Mouse (Mus musculus) thymus, adult 2 months (tissue): ENCODE results near the gene Megf11. TPM values are rescaled to one million over a fixed set of nuclear protein-coding genes. Genes with fewer than 3 reads are reported as not detected.

ENCODE experiments used
- DNase-seq: peaks from one replicate; pipeline ENCODE4 v3.0.0; 2021
- H3K27ac ChIP-seq: fragments of 200-500 bp; 2 replicates; pipeline ENCODE4 v1.5.1; 2012; ENCODE audit warnings: low read length, control low read depth; ENCODE audit not compliant: control insufficient read depth, insufficient read depth
- H3K27me3 ChIP-seq: fragments of 200-500 bp; 2 replicates; pipeline ENCODE4 v1.6.1; 2012; ENCODE audit warnings: mild to moderate bottlenecking, low read length, moderate library complexity, mixed read lengths; ENCODE audit not compliant: control insufficient read depth, insufficient read depth
- H3K36me3 ChIP-seq: fragments of 200-500 bp; 2 replicates; pipeline ENCODE4 v1.6.1; 2012; ENCODE audit warnings: mild to moderate bottlenecking, low read length, moderate library complexity; ENCODE audit not compliant: control insufficient read depth, insufficient read depth
- H3K4me1 ChIP-seq: fragments of 200-500 bp; replicated peaks from 2 replicates; pipeline ENCODE4 v1.6.1; 2012; ENCODE audit warnings: low read length; ENCODE audit not compliant: control insufficient read depth, insufficient read depth
- H3K4me3 ChIP-seq: fragments of 200-500 bp; 2 replicates; pipeline ENCODE4 v1.5.1; 2012; ENCODE audit warnings: mild to moderate bottlenecking, low read length, control low read depth, moderate library complexity; ENCODE audit not compliant: control insufficient read depth, insufficient read depth
- CTCF ChIP-seq: fragments of 200-500 bp; IDR thresholded peaks from 2 replicates; pipeline ENCODE4 v1.5.1; 2012; ENCODE audit warnings: mild to moderate bottlenecking, control low read depth, low read length, moderate library complexity, borderline replicate concordance; ENCODE audit not compliant: control insufficient read depth, poor library complexity, insufficient read depth; ENCODE audit errors: extremely low read depth
- POLR2A ChIP-seq: fragments of 200-500 bp; IDR thresholded peaks from 2 replicates; pipeline ENCODE4 v1.6.1; 2012; ENCODE audit warnings: mild to moderate bottlenecking, low read length, control low read depth, moderate library complexity; ENCODE audit not compliant: control insufficient read depth, poor library complexity, insufficient read depth; ENCODE audit errors: extremely low read depth
- WGBS: fragments of 180-500 bp; shearing (Covaris S2); methylation state at CpG from one replicate; pipeline ENCODE4 v1.1.7; 2018; 5-methylcytosine and 5-hydroxymethylcytosine counted together
- polyA plus RNA-seq: library from polyadenylated mRNA; depleted of rRNA; stranded (reverse); fragments of >200 nt; gene quantifications from 2 replicates; pipeline ENCODE4 v1.2.3, GENCODE M21; 2012; rRNA removed

The Megf11 gene
- 0.40 and 0.70 TPM in 2 replicates for polyA plus RNA-seq

DNA sequence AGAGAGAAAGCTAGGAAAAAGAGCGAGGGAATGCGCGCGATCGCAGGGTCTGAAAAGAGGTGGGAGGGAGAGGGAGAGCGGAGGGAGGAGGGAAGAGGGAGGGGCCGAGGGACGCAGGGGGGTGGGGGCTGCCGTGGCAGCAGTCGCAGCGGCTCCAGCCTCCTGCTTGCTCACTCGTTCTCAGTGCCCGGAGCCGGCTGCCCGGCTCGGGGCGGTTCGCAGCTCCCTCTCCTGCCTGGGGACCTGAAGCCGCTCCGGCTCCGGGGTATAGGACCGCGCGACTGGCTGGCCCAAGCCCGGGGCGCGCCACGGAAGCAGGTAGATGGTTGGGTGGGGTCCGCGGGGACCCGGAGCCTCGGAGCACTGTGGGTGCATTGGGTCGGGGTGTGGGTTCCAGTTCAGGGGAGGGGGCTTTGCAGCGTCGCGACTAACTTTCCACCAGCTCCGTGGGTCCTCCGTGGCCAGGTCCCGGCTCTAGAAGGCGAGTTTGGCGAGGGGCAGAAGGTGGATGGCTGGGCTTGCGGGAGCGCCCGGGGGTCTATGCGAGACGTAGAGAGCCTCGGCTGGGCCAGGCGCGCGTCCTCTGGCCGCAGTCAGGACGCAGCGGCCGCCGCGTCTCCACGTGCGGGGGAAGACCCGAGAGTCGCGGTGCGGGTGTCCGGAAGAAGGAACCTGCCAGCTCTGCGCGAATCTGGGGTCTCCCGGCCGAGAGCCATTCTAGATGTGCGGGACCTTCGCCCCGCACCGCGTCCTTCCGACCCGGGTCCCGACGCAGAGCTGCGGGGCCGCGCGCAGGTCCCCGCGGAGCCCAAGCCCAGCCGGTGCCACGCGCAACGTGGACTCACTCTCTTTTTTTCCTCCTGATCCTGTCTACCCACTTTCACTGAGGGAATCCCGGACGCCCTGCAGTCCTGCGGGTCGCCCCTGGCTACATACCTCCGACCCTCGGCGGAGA is at the start of gene Megf11:
TSS of gene Megf11 (plus strand) at position 116 of the 955 bp plus-strand sequence.
- Histone ChIP-seq H3K4me3 (no peak within 1 kb of the TSS), H3K27ac (no peak within 1 kb of the TSS), H3K27me3 (peaks cover 10% of the 10 kb centered on the region; the same call in 1 of the 2 replicates), H3K4me1 (no peaks in the 10 kb centered on the region), H3K36me3 (no peaks in the 10 kb centered on the region)
- TF ChIP-seq POLR2A (no peak), CTCF (no peak)
- no peak for DNase-seq
- 3% methylated on average over 90 of the region's 93 CpGs for WGBS

DNA sequence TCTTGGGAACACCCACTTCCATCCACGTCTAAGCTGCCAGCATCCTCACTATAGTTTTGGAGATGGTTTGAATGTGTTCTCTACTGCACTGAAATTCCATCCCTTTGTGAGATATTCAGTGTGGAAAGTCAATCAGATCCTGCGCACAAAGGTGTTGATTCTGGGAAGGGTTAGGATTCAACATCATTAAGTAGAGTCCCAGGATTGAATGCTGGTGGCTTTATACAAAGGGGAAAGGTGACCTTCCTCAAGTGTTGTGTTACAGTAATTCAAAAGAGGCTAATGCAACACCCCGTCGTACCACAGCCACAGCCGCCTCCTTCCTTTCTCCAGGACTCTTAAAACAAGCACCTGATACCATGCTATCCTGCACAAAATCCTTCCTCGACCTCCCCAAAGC is 49.6 kb upstream of the Megf11 start:
- no peak for TF ChIP-seq POLR2A
- no peak for TF ChIP-seq CTCF
- no peaks in the 10 kb centered on the region for H3K27me3 ChIP-seq
- peaks cover 4% of the 10 kb centered on the region for H3K4me1 ChIP-seq
- H3K36me3 ChIP-seq, result no peaks in the 10 kb centered on the region
- DNase-seq, result no peak
- H3K27ac ChIP-seq, result no peak overlapping the region
- no peak overlapping the region for H3K4me3 ChIP-seq
- WGBS, result 97% methylated on average over 6 of the region's 6 CpGs

DNA sequence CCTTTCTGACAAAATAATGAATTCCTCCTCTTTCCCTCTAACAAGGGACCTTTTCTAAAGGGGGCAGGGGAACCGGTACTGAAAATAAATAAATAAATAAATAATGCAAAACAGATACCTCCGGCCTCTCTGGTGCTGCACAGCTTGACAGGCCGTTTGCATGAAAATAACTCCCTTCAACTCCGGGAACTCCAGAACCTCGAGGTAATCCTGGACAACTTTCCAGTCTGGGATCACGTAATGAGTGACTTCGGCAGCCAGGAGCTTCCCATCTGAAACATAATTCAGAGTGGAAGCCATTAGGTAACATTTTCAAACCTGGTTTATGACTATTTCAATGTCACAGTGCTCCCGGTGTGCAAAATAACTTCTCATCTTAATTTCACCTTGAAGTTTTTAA is 46.1 kb upstream of the Megf11 start:
- TF ChIP-seq POLR2A (no peak), CTCF (no peak)
- peaks cover 4% of the 10 kb centered on the region for H3K4me1 ChIP-seq
- H3K4me3 ChIP-seq, result no peak overlapping the region
- 84% methylated on average over 8 of the region's 8 CpGs for WGBS
- H3K27ac ChIP-seq, result no peak overlapping the region
- no peaks in the 10 kb centered on the region for H3K36me3 ChIP-seq
- no peak for DNase-seq
- H3K27me3 ChIP-seq, result no peaks in the 10 kb centered on the region

DNA sequence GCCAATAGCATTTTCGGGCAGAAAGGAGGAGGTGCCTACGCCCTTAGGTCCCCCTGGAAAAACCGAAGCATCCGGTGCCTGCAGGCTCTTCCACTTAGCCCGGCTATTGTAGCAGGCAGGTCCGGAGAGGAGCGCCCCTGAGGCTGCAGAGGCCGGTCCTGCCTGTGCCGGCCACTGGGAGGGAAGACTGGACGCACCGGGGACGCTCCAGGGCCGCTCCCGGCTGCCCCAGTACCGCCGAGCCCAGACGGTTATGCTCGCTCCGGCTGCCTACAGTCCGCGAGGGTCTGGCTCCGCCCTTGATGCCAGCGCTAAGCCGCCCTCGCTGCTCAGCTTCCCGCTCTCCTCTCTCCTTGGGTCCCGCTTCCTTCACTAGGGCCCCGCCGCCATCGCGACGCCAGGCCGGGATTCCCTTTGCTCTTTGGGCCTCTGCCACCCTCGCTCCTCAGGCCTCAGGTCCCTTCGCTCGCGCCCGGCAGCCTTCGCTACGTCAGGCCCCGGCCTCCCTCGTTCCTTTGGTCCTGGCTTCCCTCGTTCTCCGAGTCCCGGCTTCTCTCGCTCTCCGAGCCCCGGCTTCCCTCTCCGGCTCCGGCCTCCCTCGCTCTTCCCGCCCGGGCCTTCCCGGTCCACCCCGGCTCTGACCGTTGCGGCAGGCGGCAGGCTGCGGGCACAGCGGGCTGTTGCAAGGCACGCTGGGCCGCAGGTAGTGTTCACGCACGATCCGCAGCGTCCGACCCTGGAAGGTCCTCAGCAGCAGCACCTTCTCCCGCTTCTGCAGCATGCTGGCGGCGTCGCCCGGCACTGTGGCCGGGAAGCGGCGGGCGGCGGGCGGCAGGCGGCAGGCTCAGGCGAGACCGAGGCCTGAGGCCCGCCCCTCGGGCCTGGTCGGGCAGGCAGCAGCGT is 44.8 kb upstream of the Megf11 start:
- under 1% methylated on average over 85 of the region's 85 CpGs for WGBS
- DNase-seq, result peak; percentile 64
- TF ChIP-seq POLR2A (peak; percentile 34; the same call in 1 of the 2 replicates), CTCF (0 out of 2 replicates have a peak, but pooled peaks have one; percentile 37)
- H3K4me1 ChIP-seq, result peaks cover 4% of the 10 kb centered on the region
- H3K27ac ChIP-seq, result peak overlapping the region; percentile 53
- no peaks in the 10 kb centered on the region for H3K27me3 ChIP-seq
- H3K4me3 ChIP-seq, result peak overlapping the region; percentile 87
- H3K36me3 ChIP-seq, result no peaks in the 10 kb centered on the region

DNA sequence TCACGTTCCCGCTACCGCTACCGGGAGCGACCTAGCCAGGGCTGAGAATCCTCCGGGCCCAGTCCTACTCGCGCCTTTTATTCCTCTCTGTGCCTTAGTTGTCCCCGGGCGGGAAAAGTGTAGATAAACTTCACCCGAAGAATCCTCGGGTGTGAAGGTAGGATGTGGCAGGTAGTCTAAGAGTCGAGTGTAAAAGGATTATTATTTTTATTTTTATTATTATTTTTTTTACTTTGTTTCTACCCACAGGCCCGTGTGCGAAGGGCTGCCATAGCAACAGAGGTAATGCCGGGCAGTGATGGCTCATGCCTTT is 44.2 kb upstream of the Megf11 start, which contains the start of gene Dis3l:
TSS of gene Dis3l (minus strand) at position 35 of the 313 bp plus-strand sequence.
- Histone ChIP-seq H3K27ac (peak within 1 kb of the TSS; percentile 53), H3K4me1 (peaks cover 4% of the 10 kb centered on the region), H3K4me3 (peak within 1 kb of the TSS; percentile 87), H3K36me3 (no peaks in the 10 kb centered on the region), H3K27me3 (no peaks in the 10 kb centered on the region)
- WGBS, result 5% methylated on average over 16 of the region's 16 CpGs
- no peak for DNase-seq
- TF ChIP-seq CTCF (no peak), POLR2A (no peak)

DNA sequence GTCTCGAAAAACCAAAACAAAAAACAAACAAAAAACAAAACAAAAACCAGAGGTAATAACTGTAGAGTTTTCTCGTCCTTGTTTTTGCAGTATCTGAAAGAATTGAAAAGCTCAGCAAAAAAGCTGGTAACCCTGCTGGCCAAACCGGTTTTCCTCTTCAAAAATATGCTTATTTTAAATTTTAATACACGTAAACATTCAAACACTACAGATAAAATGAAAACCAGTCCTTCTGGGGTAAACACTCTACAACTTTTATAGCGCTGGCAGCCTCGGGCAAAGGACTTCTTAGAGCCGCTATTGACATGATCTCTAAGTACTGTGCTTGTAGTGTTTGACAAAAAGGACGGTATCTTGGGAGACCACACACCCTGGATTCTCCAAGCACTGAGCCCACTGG is 43.8 kb upstream of the Megf11 start:
- Histone ChIP-seq H3K27ac (no peak overlapping the region), H3K4me1 (peaks cover 4% of the 10 kb centered on the region), H3K4me3 (no peak overlapping the region), H3K36me3 (no peaks in the 10 kb centered on the region), H3K27me3 (no peaks in the 10 kb centered on the region)
- WGBS, result 90% methylated on average over 8 of the region's 8 CpGs
- DNase-seq, result no peak
- TF ChIP-seq CTCF (no peak), POLR2A (no peak)
